9 mouse cellular contexts compared by ENCODE assay signal in genomic region chr9:42788471-42788870, GRCm38 (mm10).
DNase-seq lines count a peak whose midpoint lies in the region; ATAC-seq and TF ChIP-seq lines count a peak whose summit lies in the region.
"Had no signal": no experiment of that assay in that cellular context is flagged by ENCODE, and none has a peak within 500 bp of the region (broad histone marks: within the 10 kb centered on the region; RNA-seq: fewer than 3 reads in every experiment).

No protein-coding gene starts in this region.

- H3K79me2 ChIP-seq in heart, adult 2 months (replicated peaks; ENCODE audit: control insufficient read depth, insufficient read depth, low read length) = no peaks in the 10 kb centered on the region

- H3K27me3 ChIP-seq in heart, adult 2 months (ENCODE audit: control insufficient read depth, insufficient read depth, low read length) = no peaks in the 10 kb centered on the region
- peaks cover 52% of the 10 kb centered on the region for H3K27me3 ChIP-seq in heart, embryonic 12.5 days (replicated peaks)
- no peaks in the 10 kb centered on the region for H3K27me3 ChIP-seq in thymus, adult 2 months (ENCODE audit: control insufficient read depth, insufficient read depth, low read length)
- no peaks in the 10 kb centered on the region for H3K27me3 ChIP-seq in intestine, postnatal 0 days (replicated peaks; ENCODE audit: control insufficient read depth, insufficient read depth, low read length)

- peak; percentile 28 to 48 for DNase-seq in heart, adult 2 months
- DNase-seq in thymus, adult 2 months = peak; percentile 10
- DNase-seq in thymus, adult 18-20 months = no peak
- peak; percentile 42 to 61 for DNase-seq in cerebellum, postnatal 36 days
- peak; percentile 72 for DNase-seq in lung, postnatal 36 days
- DNase-seq in yolk sac, embryonic 10.5 days (ENCODE audit: low spot score) = no peak

- TF ChIP-seq EP300 in heart, adult 2 months (IDR thresholded peaks at IDR 0.05; ENCODE audit: insufficient read depth, low read depth, low read length) = no peak

- H3K27ac ChIP-seq in heart, adult 2 months = no peak overlapping the region
- H3K27ac ChIP-seq in heart, embryonic 12.5 days (ENCODE audit: poor library complexity, severe bottlenecking) = no peak overlapping the region
- H3K27ac ChIP-seq in thymus, adult 2 months (ENCODE audit: control insufficient read depth, insufficient read depth, low read length) = no peak overlapping the region
- no peak overlapping the region for H3K27ac ChIP-seq in intestine, postnatal 0 days (ENCODE audit: low read depth, low read length)
- H3K27ac ChIP-seq: neural tube, embryonic 13.5 days had no signal

- H3K9ac ChIP-seq in heart, adult 2 months (ENCODE audit: low read depth, low read length) = no peak overlapping the region
- H3K9ac ChIP-seq in heart, embryonic 12.5 days = no peak overlapping the region
- H3K9ac ChIP-seq in intestine, postnatal 0 days (ENCODE audit: low read depth, low read length) = no peak overlapping the region
- H3K9ac ChIP-seq: neural tube, embryonic 13.5 days had no signal

- 11% methylated on average over 8 of the region's 8 CpGs for WGBS in heart, adult 2 months
- 14% methylated on average over 8 of the region's 8 CpGs for WGBS in heart, embryonic 12.5 days
- WGBS in thymus, adult 2 months = 16% methylated on average over 8 of the region's 8 CpGs
- 27% methylated on average over 8 of the region's 8 CpGs for WGBS in intestine, postnatal 0 days

- H3K36me3 ChIP-seq in heart, adult 2 months (ENCODE audit: control insufficient read depth, insufficient read depth, low read length) = no peaks in the 10 kb centered on the region
- H3K36me3 ChIP-seq in heart, embryonic 12.5 days = no peaks in the 10 kb centered on the region
- no peaks in the 10 kb centered on the region for H3K36me3 ChIP-seq in thymus, adult 2 months (ENCODE audit: control insufficient read depth, insufficient read depth, low read length)
- H3K36me3 ChIP-seq in intestine, postnatal 0 days (ENCODE audit: control insufficient read depth, insufficient read depth) = no peaks in the 10 kb centered on the region
- H3K36me3 ChIP-seq: neural tube, embryonic 13.5 days had no signal

- no peaks in the 10 kb centered on the region for H3K9me3 ChIP-seq in heart, embryonic 12.5 days (replicated peaks)
- no peaks in the 10 kb centered on the region for H3K9me3 ChIP-seq in intestine, postnatal 0 days (ENCODE audit: control insufficient read depth)
- H3K9me3 ChIP-seq: neural tube, embryonic 13.5 days had no signal

- no peak for ATAC-seq in heart, embryonic 12.5 days (ENCODE audit: insufficient number of reproducible peaks, low FRiP score)
- ATAC-seq in intestine, postnatal 0 days = no peak

- no peak overlapping the region for H3K4me2 ChIP-seq in heart, embryonic 12.5 days
- no peak overlapping the region for H3K4me2 ChIP-seq in intestine, postnatal 0 days (replicated peaks; ENCODE audit: low read depth)
- H3K4me2 ChIP-seq: neural tube, embryonic 13.5 days had no signal

- peak; percentile 74 for TF ChIP-seq CTCF in heart, adult 2 months (IDR thresholded peaks at IDR 0.05)
- no peak for TF ChIP-seq CTCF in thymus, adult 2 months (IDR thresholded peaks at IDR 0.05; ENCODE audit: borderline replicate concordance, control insufficient read depth, extremely low read depth, insufficient read depth, low read length, poor library complexity)
- peak; percentile 86 for TF ChIP-seq CTCF in intestine, postnatal 0 days (IDR thresholded peaks at IDR 0.05; ENCODE audit: low read depth)

- no peak for TF ChIP-seq POLR2A in heart, adult 2 months (IDR thresholded peaks at IDR 0.05; ENCODE audit: insufficient read depth, low read depth, low read length)
- no peak for TF ChIP-seq POLR2A in thymus, adult 2 months (IDR thresholded peaks at IDR 0.05; ENCODE audit: control insufficient read depth, extremely low read depth, insufficient read depth, low read length, poor library complexity)

- no peaks in the 10 kb centered on the region for H3K4me1 ChIP-seq in heart, adult 2 months (ENCODE audit: control insufficient read depth, insufficient read depth, low read length)
- no peaks in the 10 kb centered on the region for H3K4me1 ChIP-seq in heart, embryonic 12.5 days (replicated peaks)
- no peaks in the 10 kb centered on the region for H3K4me1 ChIP-seq in thymus, adult 2 months (replicated peaks; ENCODE audit: control insufficient read depth, insufficient read depth, low read length)
- H3K4me1 ChIP-seq in intestine, postnatal 0 days (replicated peaks; ENCODE audit: control insufficient read depth, insufficient read depth, low read length) = no peaks in the 10 kb centered on the region; the same call in 1 of the 2 replicates

- no peak overlapping the region for H3K4me3 ChIP-seq in heart, adult 2 months
- no peak overlapping the region for H3K4me3 ChIP-seq in heart, embryonic 12.5 days
- no peak overlapping the region for H3K4me3 ChIP-seq in thymus, adult 2 months (ENCODE audit: control insufficient read depth, insufficient read depth, low read length)
- H3K4me3 ChIP-seq in intestine, postnatal 0 days (ENCODE audit: low read depth, low read length) = no peak overlapping the region
- H3K4me3 ChIP-seq: neural tube, embryonic 13.5 days had no signal

- intact Hi-C loops in heart, adult 2 months (cut with DNase I) = loop anchor here (1.0 to 5.0 kb wide), 2 partner anchors 156 to 424 kb away; partner anchors contain the start of genes Grik4 and Pou2f3

Comparison
In these comparisons a context has a peak if more than half of its experiments do, and no peak if none do; other contexts are left out.
1. DNase-seq: peak in heart, adult 2 months (2 of 2), thymus, adult 2 months (single experiment), cerebellum, postnatal 36 days (2 of 2) and lung, postnatal 36 days (single experiment); none in thymus, adult 18-20 months (0 of 2) and yolk sac, embryonic 10.5 days (single experiment).